Mouse (Mus musculus): ENCODE data around the gene Slc25a21. TPM values are rescaled to one million over a fixed set of nuclear protein-coding genes. Genes with fewer than 3 reads are reported as not detected.

Gene Slc25a21
- polyA plus RNA-seq, 1 experiment = 20.3 TPM

DNA sequence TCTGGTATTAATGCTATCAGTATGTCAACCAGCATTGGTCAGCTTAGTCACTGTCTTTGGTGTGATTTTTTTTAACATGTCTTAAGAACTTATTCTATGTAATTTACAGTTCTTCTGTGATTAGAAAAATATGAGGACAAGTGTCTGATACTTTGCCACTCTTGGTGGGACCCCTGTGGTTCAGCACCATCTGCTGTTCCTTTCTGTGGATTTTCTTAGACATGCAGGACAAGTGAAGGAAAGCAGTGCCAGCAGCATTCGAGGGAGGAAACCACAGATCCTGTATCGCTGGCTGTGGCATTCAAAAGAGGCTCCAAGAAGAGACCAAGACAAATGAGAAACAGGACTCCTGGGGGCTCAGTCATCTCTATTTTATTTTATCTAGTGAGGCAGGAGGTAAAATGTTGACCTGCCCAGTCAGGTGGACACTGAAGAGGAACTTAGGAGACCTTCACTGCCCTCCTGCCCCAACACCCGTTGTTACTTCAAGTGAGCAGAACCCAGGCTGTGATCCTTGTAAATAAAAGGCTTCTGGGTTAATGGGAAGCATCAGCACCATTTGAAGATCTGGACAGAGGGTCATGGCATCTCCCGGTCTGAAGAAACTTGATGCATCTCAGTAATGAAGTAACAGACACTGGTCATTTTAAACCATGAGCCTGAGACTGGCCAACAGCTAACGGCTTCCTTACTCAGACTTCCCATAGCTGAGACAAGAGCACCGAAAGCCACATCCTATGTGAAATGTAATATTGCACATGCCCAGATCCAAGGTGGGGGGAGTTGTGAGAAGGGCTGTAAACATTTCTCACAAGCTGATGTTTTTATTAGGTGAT is 306.2 kb downstream of the Slc25a21 start:
- TF ChIP-seq GATA1 (IDR thresholded peaks at IDR 0.05; ENCODE audit: low read length) = no peak

DNA sequence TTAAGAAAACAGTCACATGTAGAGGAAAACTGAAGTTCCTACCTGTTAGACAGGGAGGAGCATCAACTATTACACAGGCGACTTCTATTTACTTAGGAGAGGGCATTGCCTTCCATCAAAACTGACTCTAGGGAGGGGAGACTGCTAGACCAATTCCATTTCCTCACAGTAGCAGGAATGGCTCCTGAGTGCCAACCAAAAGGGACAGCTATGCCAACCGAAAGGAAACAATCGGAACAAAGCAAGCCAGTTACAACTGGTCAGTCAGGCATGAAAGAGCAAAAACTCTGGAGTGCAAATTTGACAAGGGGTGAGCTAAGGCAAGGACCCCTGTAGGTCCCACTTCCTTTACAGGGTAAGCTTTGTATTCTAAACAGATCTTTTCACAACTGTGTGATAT is 319.5 kb downstream of the Slc25a21 start:
- TF ChIP-seq GATA1 (IDR thresholded peaks at IDR 0.05; ENCODE audit: low read length) = no peak

DNA sequence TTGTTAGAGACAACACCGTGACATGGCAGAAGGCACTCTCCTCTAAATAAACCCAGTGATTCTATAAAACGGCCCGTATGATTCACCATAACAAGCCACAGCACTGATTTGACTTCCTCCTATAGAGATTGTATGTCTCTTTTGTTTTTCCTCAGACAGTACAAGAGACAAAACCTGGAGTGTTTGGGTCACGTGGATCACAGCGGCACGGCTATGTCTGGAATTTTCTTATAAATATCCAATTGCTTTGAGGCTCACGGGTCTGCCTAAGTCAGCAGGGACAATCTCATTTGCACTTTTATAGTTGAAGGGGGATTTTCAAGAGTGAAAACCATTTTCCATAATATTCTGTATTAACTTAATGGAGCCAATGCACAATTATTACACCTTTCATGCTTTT is 320.7 kb downstream of the Slc25a21 start:
- no peak for TF ChIP-seq GATA1 (IDR thresholded peaks at IDR 0.05; ENCODE audit: low read length)

DNA sequence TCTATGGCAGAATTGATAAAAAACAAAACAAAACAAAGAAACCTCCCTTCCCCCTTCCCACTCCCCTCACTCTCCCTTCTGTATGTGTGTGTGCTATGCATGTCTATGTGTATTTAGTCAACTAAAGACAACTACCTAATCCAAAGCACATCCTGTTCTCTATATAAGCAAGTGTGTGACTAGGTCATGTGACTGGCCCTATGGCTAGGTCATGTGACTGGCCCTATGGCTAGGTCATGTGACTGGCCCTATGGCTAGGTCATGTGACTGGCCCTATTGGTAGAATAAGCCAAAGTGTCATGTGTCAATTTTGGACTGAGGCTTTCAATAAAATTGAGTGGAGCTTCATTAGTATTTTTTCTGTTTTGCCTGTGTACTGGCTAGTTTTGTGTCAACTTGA is 324.1 kb downstream of the Slc25a21 start:
- TF ChIP-seq GATA1 (IDR thresholded peaks at IDR 0.05; ENCODE audit: low read length) = no peak

DNA sequence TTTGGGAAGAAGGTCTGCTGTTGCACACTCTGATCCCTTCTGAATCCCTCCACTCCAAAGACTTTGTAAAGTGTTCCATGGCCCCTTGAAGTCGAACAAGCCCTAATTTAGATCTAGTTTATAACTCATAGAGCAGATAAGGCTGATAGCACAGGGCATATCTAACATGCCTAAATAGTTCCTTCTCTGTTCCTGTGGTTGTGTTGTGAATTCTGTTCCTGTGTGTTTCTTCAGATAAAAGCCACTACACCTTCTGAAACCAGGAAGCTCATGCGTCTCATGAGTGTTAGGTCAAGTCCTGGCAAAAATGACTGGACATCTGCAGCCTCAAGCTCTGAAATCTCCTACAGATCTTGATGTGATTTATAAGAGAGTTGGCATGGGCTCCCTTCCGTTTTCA is 326.7 kb downstream of the Slc25a21 start:
- no peak for TF ChIP-seq GATA1 (IDR thresholded peaks at IDR 0.05; ENCODE audit: low read length)

DNA sequence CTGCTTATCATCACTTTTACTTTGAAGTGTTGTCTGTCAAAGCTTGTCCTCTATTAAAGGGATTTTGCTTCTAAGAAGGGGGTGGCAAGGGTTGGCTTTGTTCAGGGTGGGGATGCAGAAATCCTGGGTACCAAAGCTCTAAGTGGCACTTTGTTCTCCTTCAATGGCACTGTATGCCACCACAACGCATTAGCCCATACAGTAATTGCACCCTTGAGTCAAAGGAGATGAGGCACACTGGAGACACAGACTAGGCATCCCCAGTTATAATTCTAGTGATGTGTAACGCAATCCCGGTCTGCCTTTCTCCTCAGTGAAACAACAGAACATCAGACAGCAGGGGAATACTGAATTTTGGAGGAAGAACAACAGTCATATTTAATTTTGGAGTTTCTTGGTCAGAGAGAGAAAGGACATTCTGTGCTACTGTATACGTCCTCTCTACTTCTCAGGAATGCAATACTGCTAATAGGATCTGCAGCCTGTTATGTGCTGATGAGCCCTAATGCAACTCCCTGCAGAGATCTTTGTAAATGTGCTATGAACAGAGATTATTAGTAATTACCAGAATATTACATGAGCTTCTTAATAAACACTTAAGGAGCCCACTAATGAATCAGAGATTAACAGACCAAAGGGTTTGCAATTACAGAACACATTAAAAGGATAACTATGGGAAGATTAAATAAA is 333.3 kb downstream of the Slc25a21 start:
- TF ChIP-seq GATA1 (IDR thresholded peaks at IDR 0.05; ENCODE audit: low read length) = no peak

DNA sequence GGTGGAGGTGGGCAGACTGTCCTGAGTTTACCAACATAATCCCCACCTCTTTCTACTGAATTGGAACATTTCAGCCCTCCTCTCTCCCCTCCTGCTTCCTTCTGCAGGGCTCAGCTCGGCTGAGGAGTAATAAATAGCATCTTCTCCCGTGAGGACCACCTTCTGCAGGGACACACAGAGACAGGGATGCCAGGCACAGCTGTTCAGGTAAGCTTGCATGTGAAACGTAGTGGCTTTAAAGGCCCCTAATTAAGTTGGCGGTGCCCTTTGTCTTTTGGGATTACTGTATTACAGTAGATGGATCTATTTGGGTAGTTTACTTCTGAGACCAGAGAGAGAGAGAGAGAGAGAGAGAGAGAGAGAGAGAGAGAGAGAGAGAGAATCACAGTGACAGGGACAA is 344.6 kb downstream of the Slc25a21 start:
- TF ChIP-seq GATA1 (IDR thresholded peaks at IDR 0.05; ENCODE audit: low read length) = no peak

DNA sequence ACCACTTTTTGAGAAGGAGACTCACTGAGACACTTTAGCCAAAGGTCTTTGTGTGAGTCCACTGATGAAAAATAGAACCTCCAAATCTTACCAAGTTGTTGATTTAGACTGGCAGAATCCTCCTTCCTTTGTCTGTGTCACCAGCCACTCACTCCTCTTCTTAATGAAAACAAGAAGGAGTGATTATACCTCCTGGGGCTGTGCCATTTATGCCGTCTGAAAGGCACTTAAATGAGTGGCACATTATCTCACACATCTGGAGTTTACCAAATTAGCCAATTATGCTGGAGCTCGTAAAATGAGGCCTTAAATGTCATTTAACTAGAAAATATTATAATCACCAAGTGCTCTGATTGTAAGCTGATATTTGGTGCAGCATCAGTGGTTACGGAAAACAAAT is 345.8 kb downstream of the Slc25a21 start:
- TF ChIP-seq GATA1 (IDR thresholded peaks at IDR 0.05; ENCODE audit: low read length) = no peak

DNA sequence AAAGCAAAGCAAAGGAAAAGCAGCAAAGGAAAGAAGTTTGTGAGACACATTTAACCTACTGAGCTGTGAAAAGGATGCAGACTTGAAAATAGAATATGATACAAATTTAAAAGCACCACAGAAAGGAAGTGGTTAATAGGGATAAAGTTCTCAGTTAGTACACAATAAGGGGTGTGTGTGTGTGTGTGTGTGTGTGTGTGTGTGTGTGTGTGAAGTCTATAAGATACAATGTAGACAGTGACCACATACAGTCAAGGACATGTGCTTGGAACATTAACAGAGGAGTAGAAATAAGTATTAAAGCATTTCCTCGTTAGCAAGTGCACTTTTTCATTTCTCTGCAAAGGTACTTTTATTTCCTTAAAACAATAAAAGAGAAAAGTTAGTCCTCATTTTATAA is 367.3 kb downstream of the Slc25a21 start:
- no peak for TF ChIP-seq GATA1 (IDR thresholded peaks at IDR 0.05; ENCODE audit: low read length)

DNA sequence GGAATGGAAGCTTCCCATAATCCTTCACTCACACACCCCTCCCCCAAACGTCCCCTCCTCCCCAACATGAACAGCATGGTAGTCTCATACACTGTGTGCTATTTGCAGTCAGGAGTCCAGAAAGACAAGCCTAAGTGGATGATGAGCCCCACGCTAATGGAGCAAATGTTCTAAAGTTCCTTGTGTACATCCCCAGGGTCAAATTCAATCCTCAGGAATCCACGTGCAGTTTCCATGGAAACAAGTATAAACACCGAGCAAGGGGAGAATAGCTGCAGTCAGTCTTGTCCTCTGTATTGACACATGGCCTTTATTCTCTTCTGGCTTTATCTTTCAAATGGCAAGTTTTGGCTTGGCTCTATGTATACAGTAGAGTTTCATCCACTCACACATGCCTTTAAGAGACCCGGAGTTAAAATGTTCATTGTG is 367.8 kb downstream of the Slc25a21 start:
- TF ChIP-seq GATA1 (IDR thresholded peaks at IDR 0.05; ENCODE audit: low read length) = no peak

DNA sequence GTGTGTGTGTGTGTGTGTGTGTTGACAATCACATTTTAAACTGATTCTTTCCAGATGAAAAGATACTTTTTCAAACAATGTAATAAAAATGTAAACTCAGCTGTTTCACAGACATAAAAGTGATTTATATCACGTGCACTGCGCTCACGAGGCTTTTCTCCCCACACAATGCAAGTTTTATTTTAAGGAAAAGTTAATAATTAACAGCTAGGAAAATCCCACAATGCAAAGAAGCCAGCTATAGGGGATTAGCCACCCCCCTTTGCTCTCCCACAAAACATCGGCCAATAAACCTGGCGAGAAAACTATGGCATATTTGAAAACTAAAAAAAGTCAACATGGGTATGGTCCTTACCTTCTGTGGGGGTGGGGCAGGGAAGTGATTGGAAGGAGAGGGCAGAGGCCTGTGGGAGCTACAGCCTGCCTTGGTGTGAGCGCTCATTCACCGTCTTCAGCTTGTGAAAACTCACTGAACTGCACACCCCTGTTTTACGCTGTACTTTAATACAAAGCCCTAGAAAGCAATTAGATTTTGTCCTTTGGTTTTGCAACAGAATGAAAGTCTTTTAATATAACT is 369.4 kb downstream of the Slc25a21 start:
- TF ChIP-seq GATA1 (IDR thresholded peaks at IDR 0.05; ENCODE audit: low read length) = no peak

DNA sequence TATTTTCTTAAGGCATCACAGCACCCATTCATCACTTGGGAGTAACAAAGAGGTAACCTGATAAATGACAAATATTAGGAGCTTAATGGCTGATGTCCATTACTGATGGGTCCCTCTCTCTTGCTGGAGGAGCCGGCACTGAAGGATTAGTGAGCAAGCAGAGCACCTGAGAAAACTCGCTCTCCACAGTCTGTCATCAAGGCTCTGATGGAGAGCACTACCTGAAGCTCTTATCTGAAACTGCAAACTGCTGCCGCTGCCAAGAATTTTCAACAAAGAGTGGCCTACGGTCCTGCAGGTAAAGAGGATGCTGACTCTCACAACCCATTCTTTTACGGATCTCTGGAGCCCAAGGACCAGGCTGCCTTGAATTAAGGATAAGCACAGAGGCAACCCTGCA is 372.6 kb downstream of the Slc25a21 start:
- no peak for TF ChIP-seq GATA1 (IDR thresholded peaks at IDR 0.05; ENCODE audit: low read length)

DNA sequence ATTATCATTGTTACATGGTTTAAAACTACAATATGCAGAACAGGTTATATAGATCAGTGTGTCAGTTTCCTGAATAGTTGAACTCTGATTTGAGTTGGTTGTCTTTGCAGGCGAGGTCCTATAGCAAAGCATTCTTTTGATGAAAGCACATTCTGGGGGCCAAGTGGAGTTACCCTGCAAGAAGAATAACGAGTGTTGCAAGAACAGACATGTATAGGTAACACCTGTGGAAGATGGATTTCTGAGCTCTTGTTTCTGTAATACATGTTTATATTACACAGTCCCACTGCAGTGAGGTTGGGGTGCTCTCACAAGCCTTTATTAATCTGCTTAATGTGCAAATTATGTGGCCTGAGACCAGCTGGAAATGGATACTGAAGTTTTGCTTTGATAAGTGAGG is 375.1 kb downstream of the Slc25a21 start:
- TF ChIP-seq GATA1 (IDR thresholded peaks at IDR 0.05; ENCODE audit: low read length) = no peak

DNA sequence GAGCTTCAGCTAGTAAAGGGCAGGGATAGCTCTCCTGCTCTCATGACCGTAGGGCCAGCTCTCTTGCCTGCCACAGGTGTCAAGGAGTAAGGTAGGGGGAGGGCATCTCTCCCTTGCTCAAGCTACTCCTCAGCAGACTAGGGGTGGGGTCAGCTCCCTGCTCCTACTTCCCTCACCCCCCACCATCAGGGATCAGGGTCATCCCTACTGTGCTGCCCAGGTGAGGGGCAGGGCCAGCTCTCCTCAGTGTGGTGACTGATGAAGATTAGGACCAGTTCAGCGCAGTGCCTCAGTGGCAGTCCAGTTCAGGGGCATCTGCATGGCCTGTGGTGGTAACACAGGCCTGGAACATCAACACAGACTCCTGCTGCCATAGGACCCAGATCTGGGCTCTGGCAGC is 376.7 kb downstream of the Slc25a21 start:
- TF ChIP-seq GATA1 (IDR thresholded peaks at IDR 0.05; ENCODE audit: low read length) = no peak

DNA sequence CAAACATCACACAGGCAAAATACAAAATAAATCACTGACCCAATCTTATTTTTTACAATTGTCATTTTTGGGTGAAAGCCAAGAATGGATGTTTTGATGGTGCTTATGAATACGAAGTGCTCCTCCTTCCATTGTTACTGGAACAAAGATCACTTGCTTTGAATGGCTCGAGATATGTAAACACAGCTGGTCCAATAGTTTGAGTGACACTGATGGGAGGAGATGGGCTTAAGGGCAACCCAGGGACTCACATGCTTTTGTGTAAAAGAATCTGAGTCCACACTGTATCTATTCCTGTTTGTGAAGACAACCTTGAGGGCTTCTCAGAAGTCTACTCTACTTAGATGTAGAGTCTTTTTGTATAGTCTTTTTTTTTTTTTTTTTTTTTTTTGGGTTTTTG is 389.8 kb downstream of the Slc25a21 start:
- TF ChIP-seq GATA1 (IDR thresholded peaks at IDR 0.05; ENCODE audit: low read length) = no peak

DNA sequence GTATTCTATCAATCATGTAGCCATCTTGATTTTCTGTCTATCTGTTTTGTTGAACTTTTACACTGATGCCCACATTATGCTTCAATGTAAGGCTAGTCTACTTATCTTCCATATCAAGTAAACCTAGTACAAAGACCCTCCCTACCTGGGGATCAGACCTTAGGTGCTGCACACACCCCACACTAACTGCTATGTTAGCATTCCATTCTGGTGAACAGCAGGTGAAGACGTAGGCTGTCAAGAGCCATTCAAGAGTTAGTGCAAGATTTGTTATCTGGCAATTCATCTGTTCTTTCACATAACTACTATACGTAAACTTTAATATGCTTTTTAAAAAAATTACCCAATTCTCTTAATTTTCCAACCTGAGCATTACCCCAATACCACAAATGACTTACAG is 390.2 kb downstream of the Slc25a21 start:
- no peak for TF ChIP-seq GATA1 (IDR thresholded peaks at IDR 0.05; ENCODE audit: low read length)

DNA sequence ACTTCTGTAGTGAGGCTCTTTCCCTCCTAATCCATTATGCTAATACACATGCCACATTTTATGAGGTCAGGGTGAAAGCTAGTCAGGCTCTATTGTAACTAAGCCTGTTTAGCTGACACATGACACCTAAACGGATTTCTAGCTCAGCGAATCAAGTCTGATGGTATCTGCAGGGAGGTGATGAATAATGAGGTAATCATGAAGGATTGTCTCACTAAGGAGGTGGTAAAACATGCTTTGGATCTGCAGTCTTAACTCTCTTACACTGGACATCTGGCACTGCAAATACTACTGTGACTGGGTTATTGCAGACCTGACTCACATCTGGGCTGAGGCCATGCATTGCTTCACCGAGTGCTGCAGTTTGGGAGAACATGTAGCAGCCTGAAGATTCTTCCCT is 392.8 kb downstream of the Slc25a21 start:
- TF ChIP-seq GATA1 (IDR thresholded peaks at IDR 0.05; ENCODE audit: low read length) = no peak
